Mouse (Mus musculus) CH12.LX (cell line): ENCODE measurements around the gene Ctc1. TPM values are rescaled to one million over a fixed set of nuclear protein-coding genes. Genes with fewer than 3 reads are reported as not detected.
A peak's percentile ranks its signal among the peaks of the same experiment; 100 is the strongest.
"Not testable (repeated sequence)": the region's sequence is repeated elsewhere in the genome, so short reads cannot be mapped to it uniquely, and the experiment has no call there.

Experiments used
- DNase-seq: peaks from one replicate; pipeline ENCODE4 v3.0.0-alpha.2; 2013; ENCODE audit errors: extremely low read depth
- H3K27ac ChIP-seq: 2 replicates; pipeline ENCODE4 v1.5.1; 2012; ENCODE audit warnings: low read depth, mild to moderate bottlenecking, control low read depth, moderate library complexity; ENCODE audit not compliant: insufficient read depth
- H3K27me3 ChIP-seq: replicated peaks from 2 replicates; pipeline ENCODE3; 2012; ENCODE audit warnings: inconsistent platforms
- H3K36me3 ChIP-seq, 2 experiments: replicated peaks in 1 of 2; 2 replicates each; pipeline versions ENCODE3 to v1.6.1; 2012; ENCODE audit warnings: inconsistent platforms in 1 of 2, low read length in 1 of 2, mild to moderate bottlenecking in 1 of 2, mixed read lengths in 1 of 2, moderate library complexity in 1 of 2; ENCODE audit not compliant: control insufficient read depth in 1 of 2, insufficient read depth in 1 of 2
- H3K4me1 ChIP-seq, 2 experiments: 2 replicates each; pipeline ENCODE4 v1.6.1; 2012; ENCODE audit warnings: inconsistent platforms in 1 of 2, moderate library complexity in 1 of 2; ENCODE audit not compliant: insufficient read depth in 2 of 2, control insufficient read depth in 1 of 2
- H3K4me2 ChIP-seq: 2 replicates; pipeline ENCODE4 v1.6.1; 2012; ENCODE audit warnings: low read depth, mild to moderate bottlenecking, control low read depth; ENCODE audit not compliant: poor library complexity, insufficient read depth, severe bottlenecking
- H3K4me3 ChIP-seq, 3 experiments: fragments of 150-350 bp in 1 of 3; sonication (generic) in 1 of 3; replicated peaks in 1 of 3; 2 replicates each; pipeline versions ENCODE3 to v1.5.1; 2011 to 2012; ENCODE audit warnings: low read depth in 2 of 3, low read length in 2 of 3, mild to moderate bottlenecking in 2 of 3, moderate library complexity in 2 of 3, control low read depth in 1 of 3, improper control_type of control experiment in 1 of 3, inconsistent platforms in 1 of 3, mixed read lengths in 1 of 3; ENCODE audit not compliant: poor library complexity in 1 of 3
- H3K79me2 ChIP-seq: replicated peaks from 2 replicates; pipeline ENCODE4 v1.6.1; 2012; ENCODE audit warnings: mild to moderate bottlenecking, moderate library complexity; ENCODE audit not compliant: control insufficient read depth, poor library complexity, insufficient read depth, severe bottlenecking; ENCODE audit errors: extremely low read depth
- H3K9ac ChIP-seq: 2 replicates; pipeline ENCODE4 v1.6.1; 2012; ENCODE audit warnings: low read depth, mild to moderate bottlenecking, control low read depth, moderate library complexity; ENCODE audit not compliant: insufficient read depth
- H3K9me3 ChIP-seq: replicated peaks from 2 replicates; pipeline ENCODE3; 2012; ENCODE audit warnings: low read length, inconsistent platforms, mixed read lengths
- CTCF ChIP-seq, 2 experiments: IDR thresholded peaks in 1 of 2; conservative IDR thresholded peaks in 1 of 2; 2 replicates each; pipeline ENCODE4 v1.5.1; 2011 to 2012; ENCODE audit warnings: low read depth in 2 of 2, low read length in 2 of 2, improper control_type of control experiment in 1 of 2, inconsistent platforms in 1 of 2, mild to moderate bottlenecking in 1 of 2, moderate library complexity in 1 of 2
- E2F4 ChIP-seq: IDR thresholded peaks from 2 replicates; pipeline ENCODE4 v1.6.1; 2011; ENCODE audit warnings: low read depth, low read length, improper control_type of control experiment; ENCODE audit not compliant: insufficient replicate concordance
- ELF1 ChIP-seq: IDR thresholded peaks from 2 replicates; pipeline ENCODE4 v1.6.1; 2014; ENCODE audit warnings: low read depth, mild to moderate bottlenecking, inconsistent platforms, low read length, improper control_type of control experiment
- GABPA ChIP-seq: IDR thresholded peaks from 2 replicates; pipeline ENCODE4 v1.6.1; 2012; ENCODE audit warnings: low read depth, low read length, improper control_type of control experiment, inconsistent platforms; ENCODE audit not compliant: insufficient replicate concordance
- MAZ ChIP-seq: IDR thresholded peaks from 2 replicates; pipeline ENCODE4 v1.6.1; 2012; ENCODE audit warnings: low read depth, mild to moderate bottlenecking, inconsistent platforms, low read length, improper control_type of control experiment, moderate library complexity
- RAD21 ChIP-seq: IDR thresholded peaks from 2 replicates; pipeline ENCODE4 v1.6.1; 2011; ENCODE audit warnings: low read depth, mild to moderate bottlenecking, low read length, improper control_type of control experiment, moderate library complexity
- TBP ChIP-seq: conservative IDR thresholded peaks from 2 replicates; pipeline ENCODE4 v1.6.1; 2011; ENCODE audit warnings: low read depth, low read length, improper control_type of control experiment
- USF2 ChIP-seq: conservative IDR thresholded peaks from 2 replicates; pipeline ENCODE4 v1.6.1; 2011; ENCODE audit warnings: low read depth, low read length, improper control_type of control experiment
- dilution Hi-C: fragments of 300-500 bp; cut with MboI; formaldehyde crosslinking; loops from 2 replicates; pipeline ENCODE4 v1.14.3; 2020; ENCODE audit warnings: low sequenced_read_pairs; ENCODE audit not compliant: extremely low pct_unique_long_range_greater_than_20kb, extremely low pct_ligation_motif_present
- in situ Hi-C: fragments of 300-500 bp; cut with MboI; formaldehyde crosslinking; loops from 3 replicates; pipeline ENCODE4 v1.14.3; 2019; ENCODE audit warnings: low sequenced_read_pairs, low pct_ligation_motif_present, low pct_unique_long_range_greater_than_20kb, mixed read lengths
- polyA plus RNA-seq: library from polyadenylated mRNA; unstranded; fragments of >175 nt; gene quantifications from 2 replicates; pipeline ENCODE4 v1.2.1, GENCODE M21; 2012; ENCODE audit warnings: low read depth; ENCODE audit not compliant: insufficient read length
- total RNA-seq, 2 experiments: library from RNA; depleted of rRNA; stranded (reverse); fragments of 300-350 nt in 1 of 2; fragments of >200 nt in 1 of 2; gene quantifications; 2 replicates each; pipeline ENCODE4 v1.2.3; 2012 to 2014

Ctc1 gene
- total and polyA plus RNA-seq, 3 experiments: 20.5 to 69.8 (median 44.8) TPM

DNA sequence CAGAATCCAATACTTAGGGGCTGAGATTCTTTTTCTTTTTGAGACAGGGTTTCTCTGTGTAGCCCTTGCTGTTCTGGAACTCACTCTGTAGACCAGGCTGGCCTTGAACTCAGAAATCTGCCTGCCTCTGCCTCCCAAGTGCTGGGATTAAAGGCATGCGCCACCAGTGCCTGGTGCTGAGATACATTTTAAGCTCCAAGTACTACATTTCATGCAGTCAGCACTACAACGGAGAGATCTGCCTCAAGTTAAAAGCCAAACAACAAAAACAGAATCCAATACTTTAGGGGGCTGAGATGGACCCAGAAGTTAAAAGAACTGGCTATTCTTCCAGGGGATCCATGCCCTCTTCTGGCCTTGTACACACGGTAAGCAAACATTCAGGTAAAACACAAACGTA is 12.9 kb upstream of the Ctc1 start:
- H3K4me2 ChIP-seq, H3K4me3 ChIP-seq, H3K27ac ChIP-seq, in situ Hi-C loops, dilution Hi-C loops, H3K9me3 ChIP-seq, H3K9ac ChIP-seq, H3K27me3 ChIP-seq, DNase-seq: not testable (repeated sequence)
- TF ChIP-seq TBP: 0 out of 2 replicates have a peak, but pooled peaks have one; percentile 53
- Histone ChIP-seq H3K4me1 (peaks cover 10 to 41% of the 10 kb centered on the region in 2 experiments), H3K36me3 (peaks cover 52 to 92% of the 10 kb centered on the region in 2 experiments), H3K79me2 (peaks cover 49% of the 10 kb centered on the region)

DNA sequence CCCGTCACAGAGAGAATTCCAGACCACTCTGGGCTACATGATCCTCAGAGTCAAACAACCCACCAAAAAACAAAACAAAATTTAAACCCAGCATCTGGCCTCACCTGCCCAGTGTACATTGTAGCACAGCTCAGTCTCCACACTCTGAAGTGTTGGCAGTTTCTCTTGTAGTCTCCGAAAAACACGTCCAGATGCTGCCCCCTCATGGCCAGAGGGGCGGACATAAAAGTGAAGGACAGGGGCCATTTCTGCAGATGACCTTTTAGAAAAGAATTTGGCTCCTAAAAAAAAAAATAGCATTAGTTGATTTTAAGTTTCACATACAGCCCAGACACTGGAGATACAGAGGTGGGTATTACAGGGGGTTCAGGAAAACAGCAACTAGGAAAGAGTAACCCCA is 12.1 kb upstream of the Ctc1 start:
- Histone ChIP-seq H3K4me3 (no peak overlapping the region), H3K27ac (no peak overlapping the region), H3K9ac (no peak overlapping the region), H3K4me1 (peaks cover 10 to 41% of the 10 kb centered on the region in 2 experiments), H3K27me3 (no peaks in the 10 kb centered on the region), H3K79me2 (peaks cover 53% of the 10 kb centered on the region), H3K36me3 (peaks cover 44 to 84% of the 10 kb centered on the region in 2 experiments), H3K9me3 (no peaks in the 10 kb centered on the region), H3K4me2 (no peak overlapping the region)
- dilution Hi-C loops: no loop called here
- no peak for TF ChIP-seq GABPA
- no peak for TF ChIP-seq ELF1
- TF ChIP-seq RAD21: no peak; the same call in none of the 2 replicates
- no peak for TF ChIP-seq MAZ
- peak in 1 of 2 experiments; percentile 54; a peak in 2 of 4 replicates for TF ChIP-seq CTCF (conservative IDR thresholded peaks at IDR 0.05 in 1 of 2, IDR thresholded peaks at IDR 0.05 in 1 of 2; ENCODE audit: low read depth in 2 of 2, low read length in 2 of 2)
- no peak for TF ChIP-seq USF2
- in situ Hi-C loops: no loop called here
- DNase-seq: no peak

DNA sequence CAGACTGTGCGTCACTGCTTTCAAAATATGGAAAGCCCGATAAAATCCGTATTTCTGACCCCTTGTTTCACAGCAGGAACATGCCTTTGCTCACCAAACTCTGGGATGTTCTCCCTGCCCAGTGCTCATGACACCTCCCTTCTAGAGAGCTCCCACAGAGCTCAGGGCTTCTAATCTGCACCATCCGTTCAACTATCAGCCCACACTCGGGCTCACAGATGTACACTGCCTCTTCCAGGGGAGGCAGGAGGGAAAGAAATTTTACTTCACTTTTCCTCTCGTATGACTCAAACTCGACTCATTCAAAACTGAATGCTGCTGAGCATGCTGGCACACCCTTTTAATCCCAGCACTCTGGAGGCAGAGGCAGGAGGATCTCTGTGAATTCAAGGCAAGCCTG is 10.5 kb upstream of the Ctc1 start:
- no peaks in the 10 kb centered on the region for H3K9me3 ChIP-seq
- H3K9ac ChIP-seq: no peak overlapping the region
- no peaks in the 10 kb centered on the region for H3K27me3 ChIP-seq
- no peak overlapping the region for H3K4me3 ChIP-seq
- H3K79me2 ChIP-seq: peaks cover 53% of the 10 kb centered on the region
- dilution Hi-C loops (no loop called here), in situ Hi-C loops (no loop called here)
- no peak for DNase-seq
- H3K4me1 ChIP-seq: peaks cover 10 to 45% of the 10 kb centered on the region in 2 experiments
- H3K27ac ChIP-seq: no peak overlapping the region
- no peak overlapping the region for H3K4me2 ChIP-seq
- no peak for TF ChIP-seq E2F4
- TF ChIP-seq, all 38 proteins: peak for 0
- H3K36me3 ChIP-seq: peaks cover 31 to 69% of the 10 kb centered on the region in 2 experiments

DNA sequence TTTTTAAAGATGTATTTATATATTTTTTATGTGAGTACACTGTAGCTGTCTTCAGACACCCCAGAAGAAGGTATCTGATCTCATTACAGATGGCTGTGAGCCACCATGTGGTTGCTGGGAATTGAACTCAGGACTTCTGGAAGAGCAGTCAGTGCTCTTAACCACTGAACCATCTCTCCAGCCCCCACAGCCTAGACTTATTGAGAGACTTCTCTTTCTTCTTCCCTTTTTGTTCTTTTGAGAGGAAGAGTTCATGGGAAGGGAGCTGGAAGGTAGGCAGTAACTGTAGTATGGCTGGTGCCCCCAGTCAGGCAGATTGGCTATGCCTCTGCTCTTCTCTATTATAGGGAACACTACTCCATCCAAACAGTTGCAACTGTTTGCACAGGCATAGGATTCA is 9.1 kb upstream of the Ctc1 start:
- H3K36me3 ChIP-seq: peaks cover 17 to 55% of the 10 kb centered on the region in 2 experiments
- DNase-seq, dilution Hi-C loops, H3K27me3 ChIP-seq, in situ Hi-C loops, H3K27ac ChIP-seq, H3K9me3 ChIP-seq, H3K9ac ChIP-seq: not testable (repeated sequence)
- 0 out of 2 replicates have a peak overlapping the region, but pooled peaks have one; percentile 91 for H3K4me2 ChIP-seq
- H3K4me3 ChIP-seq: peak overlapping the region in 1 of 3 experiments; percentile 68
- H3K4me1 ChIP-seq: peaks cover 10 to 51% of the 10 kb centered on the region in 2 experiments
- H3K79me2 ChIP-seq: peaks cover 53% of the 10 kb centered on the region
